Mouse (Mus musculus) leukemia stem cell, adult 10-12 weeks (primary cell): Measurements from ENCODE around the gene Crhr1. TPM values are rescaled to one million over a fixed set of nuclear protein-coding genes. Genes with fewer than 3 reads are reported as not detected.

Experiments
- polyA plus RNA-seq: library from polyadenylated mRNA; stranded (reverse); fragments of >175 nt; gene quantifications from 2 replicates; pipeline ENCODE4 v1.2.3, GENCODE M21; 2012; ENCODE audit warnings: low replicate concordance

The Crhr1 gene
- 0.63 and 0.81 TPM in 2 replicates for polyA plus RNA-seq

DNA sequence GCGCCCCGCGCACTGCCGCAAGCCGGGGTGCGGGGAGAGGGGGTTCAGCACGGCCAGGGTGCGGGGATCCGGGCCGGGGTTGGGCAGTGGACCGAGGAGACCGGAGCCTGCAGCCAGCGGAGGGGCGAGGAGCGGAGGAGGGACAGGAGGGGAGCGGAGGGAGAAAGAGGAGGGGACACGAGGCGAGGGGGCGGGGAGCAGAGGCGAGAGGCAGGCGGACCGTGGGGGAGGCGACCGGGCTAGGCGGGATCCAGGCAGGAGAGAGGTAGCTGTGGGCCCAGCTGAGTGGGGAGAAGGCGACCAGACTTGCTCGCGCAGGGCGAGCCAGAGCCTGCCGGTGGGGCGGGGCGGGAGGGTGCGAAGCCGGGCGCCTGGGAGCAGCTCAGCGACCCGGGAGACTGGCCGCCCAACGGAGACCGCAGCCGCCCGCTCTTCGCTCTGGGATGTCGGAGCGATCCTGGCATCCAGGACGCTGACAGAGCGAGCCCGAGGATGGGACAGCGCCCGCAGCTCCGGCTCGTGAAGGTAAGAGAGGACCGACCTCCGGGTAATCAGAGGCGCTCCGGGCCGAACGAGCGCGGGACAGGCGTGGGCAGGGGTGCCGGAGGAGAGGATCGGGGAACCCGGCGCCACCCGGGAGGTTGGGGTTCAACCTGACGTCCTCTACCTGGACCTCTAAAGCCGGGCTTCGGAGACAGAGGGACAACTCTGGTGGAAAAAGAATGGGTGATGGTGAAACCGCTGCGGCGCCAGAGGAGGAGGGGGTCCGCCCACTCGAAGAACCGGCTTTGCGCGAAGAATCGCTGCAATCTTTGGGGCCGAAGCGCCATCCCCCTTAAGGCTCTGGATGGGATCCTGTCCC lies at the start of gene Crhr1:
Gene Crhr1 (plus strand): TSS at position 276 of the 862 bp plus-strand sequence.

DNA sequence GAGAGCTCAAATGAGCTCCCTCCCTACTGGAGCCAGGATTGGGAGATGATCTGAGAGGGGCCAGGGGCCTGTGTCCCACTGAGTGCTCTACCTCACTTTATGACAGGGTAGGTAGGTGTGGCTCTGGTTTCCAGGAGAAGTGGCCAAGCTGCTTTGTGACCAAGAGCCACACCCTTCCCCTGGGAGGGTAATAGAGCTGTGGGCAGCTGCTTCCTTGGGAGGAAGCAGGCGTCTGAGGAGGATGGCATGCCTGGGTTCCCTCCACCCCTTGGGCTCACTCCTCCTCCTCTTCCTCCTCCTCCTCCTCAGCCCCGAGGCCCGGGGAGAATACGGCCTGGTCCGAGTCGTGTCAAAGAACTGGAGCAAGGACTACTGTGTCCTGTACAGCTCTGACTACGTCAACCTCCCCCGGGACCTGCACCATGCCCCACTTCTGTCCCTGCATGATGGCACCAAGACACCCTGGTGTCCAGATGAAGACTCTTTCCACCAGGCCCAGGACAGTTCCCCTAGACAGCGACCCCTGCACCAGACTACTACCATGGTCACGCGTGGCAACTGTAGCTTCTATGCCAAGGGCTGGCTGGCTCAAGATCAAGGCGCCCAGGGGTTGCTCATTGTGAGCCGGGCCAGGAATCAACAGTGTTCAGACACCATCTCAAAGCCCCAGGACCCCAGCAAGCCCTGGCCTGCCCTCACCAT lies 53.6 kb downstream of the Crhr1 start, which contains the start of gene Sppl2c:
Gene Sppl2c (plus strand): TSS at position 193 of the 702 bp plus-strand sequence.

Other genes starting within 250 kb of the Crhr1 start
- 1.5 and 7.1 TPM in 2 replicates for gene Nsf, start 178.8 kb upstream of the Crhr1 start, polyA plus RNA-seq
- gene Arf2, start 166.1 kb upstream of the Crhr1 start, polyA plus RNA-seq = 0.74 and 5.2 TPM in 2 replicates
- gene Sppl2c, start 53.5 kb downstream of the Crhr1 start, polyA plus RNA-seq = not detected in 2 replicates
- gene Mapt, start 98.5 kb downstream of the Crhr1 start, polyA plus RNA-seq = 2.0 and 5.6 TPM in 2 replicates